Mouse (Mus musculus) spleen, adult 2 months (tissue): ENCODE results near the gene Il20ra.

Source experiments
- CTCF ChIP-seq: fragments of 200-500 bp; IDR thresholded peaks from 2 replicates; pipeline ENCODE4 v1.5.1; 2011; ENCODE audit warnings: mild to moderate bottlenecking, inconsistent platforms; ENCODE audit not compliant: insufficient read depth, insufficient read length, insufficient replicate concordance; ENCODE audit errors: extremely low read depth
- POLR2A ChIP-seq: fragments of 200-500 bp; IDR thresholded peaks from 2 replicates; pipeline ENCODE4 v1.6.1; 2011; ENCODE audit warnings: low read depth, low read length, inconsistent platforms

DNA sequence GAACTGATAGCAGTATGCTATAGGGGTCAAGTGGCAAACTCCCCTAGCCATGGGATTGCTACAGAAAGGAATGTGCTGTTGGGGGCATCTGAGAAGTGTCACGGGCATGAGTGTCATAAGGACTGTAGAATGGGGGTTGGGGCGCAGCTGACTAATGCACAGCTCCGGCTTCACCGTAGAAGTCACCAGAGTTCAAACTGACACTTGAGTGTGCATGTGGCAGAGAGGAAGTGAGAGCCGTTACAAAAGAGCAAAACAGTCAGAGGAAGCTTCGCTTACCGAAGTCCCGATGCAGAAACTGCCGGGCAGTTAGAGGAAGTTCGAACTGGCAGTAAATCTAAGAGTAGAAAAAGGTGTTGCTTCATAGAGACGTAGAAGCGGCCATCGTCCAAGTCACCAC is 20.6 kb upstream of the Il20ra start:
- TF ChIP-seq CTCF (no peak), POLR2A (no peak)
